Mouse (Mus musculus) C2C12 (cell line): Measurements from ENCODE around the gene Selenoi. TPM values are rescaled to one million over a fixed set of nuclear protein-coding genes. Genes with fewer than 3 reads are reported as not detected.

Experiments used
- H3K27me3 ChIP-seq: one replicate; pipeline ENCODE4 v1.6.1; 2011; ENCODE audit not compliant: control insufficient read depth, insufficient read depth, insufficient read length
- H3K36me3 ChIP-seq: one replicate; pipeline ENCODE4 v1.6.1; 2011; ENCODE audit not compliant: control insufficient read depth, insufficient read depth
- H3K4me3 ChIP-seq: one replicate; pipeline ENCODE4 v1.5.1; 2011; ENCODE audit warnings: mild to moderate bottlenecking, control low read depth; ENCODE audit not compliant: poor library complexity, insufficient read depth, severe bottlenecking
- H3K79me2 ChIP-seq: one replicate; pipeline ENCODE4 v1.6.1; 2011; ENCODE audit not compliant: control insufficient read depth, insufficient read depth
- H3K79me3 ChIP-seq: one replicate; pipeline ENCODE4 v1.6.1; 2011; ENCODE audit warnings: low read depth, control low read depth
- H3ac ChIP-seq: one replicate; pipeline ENCODE3; 2011; ENCODE audit warnings: low read depth; ENCODE audit not compliant: control insufficient read depth, insufficient read length
- CEBPB ChIP-seq: IDR thresholded peaks from one replicate; pipeline ENCODE4 v1.6.1; 2011; ENCODE audit warnings: low read depth, mild to moderate bottlenecking, control low read depth, moderate library complexity
- CTCF ChIP-seq: IDR thresholded peaks from one replicate; pipeline ENCODE4 v1.5.1; 2011; ENCODE audit not compliant: control insufficient read depth, insufficient read depth, insufficient read length
- FOSL1 ChIP-seq: IDR thresholded peaks from one replicate; pipeline ENCODE4 v1.8.0; 2011; ENCODE audit warnings: mild to moderate bottlenecking, low read length; ENCODE audit not compliant: poor library complexity, insufficient read depth, severe bottlenecking
- MAX ChIP-seq: IDR thresholded peaks from one replicate; pipeline ENCODE4 v1.6.1; 2011; ENCODE audit warnings: mild to moderate bottlenecking, control low read depth
- MYOD1 ChIP-seq: IDR thresholded peaks from one replicate; pipeline ENCODE4 v1.6.1; 2011; ENCODE audit warnings: low read depth; ENCODE audit not compliant: control insufficient read depth, insufficient read length
- MYOG ChIP-seq: IDR thresholded peaks from one replicate; pipeline ENCODE4 v1.6.1; 2011; ENCODE audit not compliant: control insufficient read depth, insufficient read length; ENCODE audit errors: extremely low read depth
- USF1 ChIP-seq: IDR thresholded peaks from one replicate; pipeline ENCODE4 v1.6.1; 2011; ENCODE audit warnings: low read depth, mild to moderate bottlenecking, control low read depth, moderate library complexity
- polyA plus RNA-seq: library from polyadenylated mRNA; unstranded; fragments of >200 nt; fragmentation: generic; extraction: Trizol; gene quantifications from one replicate; pipeline ENCODE4 v1.2.1, GENCODE M21; 2012; ENCODE audit warnings: missing spikeins

Selenoi gene
- polyA plus RNA-seq, 1 experiment = 15.0 TPM

- Histone ChIP-seq H3K4me3 (no peak overlapping the region), H3K79me3 (no peaks in the 10 kb centered on the region)
- TF ChIP-seq FOSL1 = no peak
- no peak for TF ChIP-seq MAX
- no peak for TF ChIP-seq USF1
- TF ChIP-seq CTCF = no peak
- no peak for TF ChIP-seq CEBPB
- no peak for TF ChIP-seq MYOG
- no peak for TF ChIP-seq MYOD1
Observed at GRCm38 (mm10) chr5:30280864-30281263, 48.5 kb downstream of the Selenoi start.

GRCm38 (mm10) chr5:30281291-30281732 is 48.9 kb downstream of the Selenoi start, which contains the start of gene Drc1:
Gene Drc1, plus strand, starts transcription at chr5:30281388.
- H3ac ChIP-seq = no peak within 1 kb of the TSS
- TF ChIP-seq MYOG = no peak
- TF ChIP-seq CTCF = no peak
- TF ChIP-seq MYOD1 = no peak
- TF ChIP-seq FOSL1 = no peak
- no peak for TF ChIP-seq MAX
- no peak for TF ChIP-seq USF1
- no peak for TF ChIP-seq CEBPB
- H3K36me3 ChIP-seq = no peaks in the 10 kb centered on the region
- H3K79me2 ChIP-seq = no peaks in the 10 kb centered on the region
- H3K4me3 ChIP-seq = no peak within 1 kb of the TSS
- H3K79me3 ChIP-seq = no peaks in the 10 kb centered on the region
- no peaks in the 10 kb centered on the region for H3K27me3 ChIP-seq

More at GRCm38 (mm10) chr5:30280864-30281263, 48.5 kb downstream of the Selenoi start:
- H3K79me2 ChIP-seq = no peaks in the 10 kb centered on the region
- H3ac ChIP-seq = no peak overlapping the region
- no peaks in the 10 kb centered on the region for H3K27me3 ChIP-seq
- H3K36me3 ChIP-seq = no peaks in the 10 kb centered on the region

- no peak overlapping the region for H3K4me3 ChIP-seq
- TF ChIP-seq MAX (no peak), MYOD1 (no peak), USF1 (no peak), CEBPB (no peak), MYOG (no peak), FOSL1 (no peak), CTCF (no peak)
Observed at GRCm38 (mm10) chr5:30285944-30286799, 53.8 kb downstream of the Selenoi start.

GRCm38 (mm10) chr5:30287106-30287882 is 54.9 kb downstream of the Selenoi start:
- Histone ChIP-seq H3K4me3 (no peak overlapping the region), H3ac (no peak overlapping the region), H3K79me3 (no peaks in the 10 kb centered on the region), H3K79me2 (no peaks in the 10 kb centered on the region), H3K36me3 (no peaks in the 10 kb centered on the region), H3K27me3 (no peaks in the 10 kb centered on the region)
- TF ChIP-seq MAX (no peak), MYOD1 (no peak), FOSL1 (no peak), USF1 (no peak), CTCF (no peak), MYOG (no peak), CEBPB (no peak)

More at GRCm38 (mm10) chr5:30285944-30286799, 53.8 kb downstream of the Selenoi start:
- Histone ChIP-seq H3K79me3 (no peaks in the 10 kb centered on the region), H3K27me3 (no peaks in the 10 kb centered on the region), H3K36me3 (no peaks in the 10 kb centered on the region), H3K79me2 (no peaks in the 10 kb centered on the region), H3ac (no peak overlapping the region)

Other genes starting within 250 kb of the Selenoi start
- gene Il6, start 219.5 kb upstream of the Selenoi start, polyA plus RNA-seq = 0.13 TPM
- 141 TPM for gene Tyms, start 159.0 kb upstream of the Selenoi start, polyA plus RNA-seq
- gene Garem2, start 127.4 kb upstream of the Selenoi start, polyA plus RNA-seq = 0.33 TPM
- gene 3110082J24Rik, start 126.5 kb upstream of the Selenoi start, polyA plus RNA-seq = 0.14 TPM
- gene Hadha, start 77.4 kb upstream of the Selenoi start, polyA plus RNA-seq = 65.9 TPM
- gene Hadhb, start 77.3 kb upstream of the Selenoi start, polyA plus RNA-seq = 43.2 TPM
- gene Adgrf3, start 26.9 kb upstream of the Selenoi start, polyA plus RNA-seq = not detected
- 0.01 TPM for gene Drc1, start 48.8 kb downstream of the Selenoi start, polyA plus RNA-seq
- gene Otof, start 229.4 kb downstream of the Selenoi start, polyA plus RNA-seq = not detected
- not detected for gene 1700001C02Rik, start 233.5 kb downstream of the Selenoi start, polyA plus RNA-seq